Mouse (Mus musculus): ENCODE measurements around the gene Copz1.

Gene Copz1

GRCm38 (mm10) chr15:103339961-103340337, 67.4 kb downstream of the Copz1 start, which contains the start of gene Zfp385a:
Zfp385a (minus strand) TSS chr15:103340093.
- DNase-seq (ENCODE audit: low spot score), result peak; percentile 70

GRCm38 (mm10) chr15:103340786-103341185, 68.3 kb downstream of the Copz1 start:
- no peak for DNase-seq (ENCODE audit: low spot score)

- DNase-seq (ENCODE audit: low spot score), result no peak
These were observed 69.0 kb downstream of the Copz1 start for GRCm38 (mm10) chr15:103341547-103341946.

GRCm38 (mm10) chr15:103342415-103342814, 69.9 kb downstream of the Copz1 start:
- DNase-seq (ENCODE audit: low spot score), result peak; percentile 63

- DNase-seq (ENCODE audit: low spot score), result no peak
These were observed 70.5 kb downstream of the Copz1 start for GRCm38 (mm10) chr15:103343008-103343407.

GRCm38 (mm10) chr15:103343556-103343955, 71.0 kb downstream of the Copz1 start:
- no peak for DNase-seq (ENCODE audit: low spot score)

- DNase-seq (ENCODE audit: low spot score), result no peak
These were observed 73.3 kb downstream of the Copz1 start for GRCm38 (mm10) chr15:103345789-103346188.

- DNase-seq (ENCODE audit: low spot score), result peak; percentile 39
These were observed 74.8 kb downstream of the Copz1 start for GRCm38 (mm10) chr15:103347275-103347684.
